Mouse (Mus musculus) thymus, postnatal 14 days (tissue): Measurements from ENCODE around the gene Prkcq.

ENCODE experiments used
- DNase-seq: peaks from one replicate; pipeline ENCODE4 v3.0.0; 2021

Prkcq gene

DNA sequence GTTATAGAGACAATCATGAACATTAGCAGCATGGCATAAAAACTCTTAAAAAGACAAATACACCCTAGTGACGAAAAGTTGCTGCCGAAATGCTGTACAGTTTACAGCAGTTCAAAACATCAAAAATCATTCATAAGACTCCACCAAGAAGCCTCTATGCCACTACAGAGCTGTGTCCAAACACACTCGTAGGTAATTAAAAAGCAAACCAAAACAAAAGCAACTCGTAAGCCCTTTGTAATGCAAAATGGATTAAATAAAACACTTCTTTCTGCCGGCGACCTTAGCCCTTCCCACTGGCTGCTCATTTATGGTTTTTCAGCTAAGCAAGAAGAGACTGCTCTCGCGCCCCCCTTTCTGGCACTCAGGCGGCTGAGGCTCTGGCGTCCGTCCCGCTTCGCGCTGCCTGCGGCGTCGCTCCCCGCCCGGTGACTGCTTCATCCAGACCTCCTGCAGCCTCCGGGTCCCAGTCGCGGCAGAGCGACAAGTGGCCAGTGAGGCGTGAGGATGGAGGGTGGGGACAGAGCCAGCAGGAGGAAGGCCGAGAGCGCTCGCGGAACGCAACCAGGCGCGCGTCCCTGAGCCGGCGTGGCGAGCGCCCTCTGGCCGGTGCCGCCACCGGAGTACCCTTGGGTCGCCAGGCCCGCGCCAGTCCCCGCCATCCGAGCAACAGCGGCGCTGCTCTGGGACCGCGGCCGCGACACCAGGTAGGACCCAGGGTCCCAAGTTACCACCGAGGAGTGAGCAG, at the start of gene Prkcq:
TSS of gene Prkcq (plus strand) at position 355 of the 748 bp plus-strand sequence.
- DNase-seq, result peak; percentile 80

DNA sequence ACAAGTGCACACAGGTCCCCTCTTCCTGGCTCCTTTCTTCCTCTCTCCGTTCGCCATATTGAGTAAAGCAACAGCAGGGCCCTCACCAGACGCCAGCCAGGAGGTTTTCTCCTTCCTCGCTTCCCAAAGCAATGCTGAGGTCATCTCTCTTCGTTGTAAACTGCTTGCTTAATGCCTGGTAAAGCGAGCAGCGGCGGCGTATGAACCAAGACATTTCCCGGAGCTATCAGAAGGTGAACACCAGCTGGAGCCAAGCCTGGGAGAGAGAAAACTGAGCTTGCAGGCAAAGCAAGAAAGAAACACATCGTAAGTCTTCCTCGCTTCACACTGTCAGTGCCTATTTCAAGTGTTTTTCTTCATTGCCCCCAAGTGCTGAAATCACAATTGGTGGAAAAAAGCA, 41.0 kb upstream of the Prkcq start:
- no peak for DNase-seq

DNA sequence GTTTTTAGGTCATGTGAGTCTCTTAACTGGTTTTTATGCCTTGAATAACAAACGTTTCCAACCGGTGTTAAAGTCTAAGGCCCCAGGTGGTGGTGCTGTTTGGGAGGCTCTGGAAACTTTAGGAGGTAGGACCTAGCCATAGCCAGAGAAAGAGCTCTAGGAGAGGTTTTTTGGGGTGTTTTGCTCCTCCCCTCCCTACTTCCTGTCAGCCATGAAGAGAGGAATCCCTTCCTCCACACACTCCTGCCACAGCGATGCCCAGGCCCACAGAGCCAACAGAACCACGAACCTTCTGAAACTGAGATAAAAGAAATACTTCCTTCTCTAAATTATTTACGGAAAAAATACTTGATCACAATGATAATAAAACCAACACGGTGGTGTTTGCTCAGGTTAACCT, 36.2 kb upstream of the Prkcq start:
- DNase-seq, result no peak

GRCm38 (mm10) chr2:11138076-11138475, 33.8 kb upstream of the Prkcq start:
- no peak for DNase-seq

DNA sequence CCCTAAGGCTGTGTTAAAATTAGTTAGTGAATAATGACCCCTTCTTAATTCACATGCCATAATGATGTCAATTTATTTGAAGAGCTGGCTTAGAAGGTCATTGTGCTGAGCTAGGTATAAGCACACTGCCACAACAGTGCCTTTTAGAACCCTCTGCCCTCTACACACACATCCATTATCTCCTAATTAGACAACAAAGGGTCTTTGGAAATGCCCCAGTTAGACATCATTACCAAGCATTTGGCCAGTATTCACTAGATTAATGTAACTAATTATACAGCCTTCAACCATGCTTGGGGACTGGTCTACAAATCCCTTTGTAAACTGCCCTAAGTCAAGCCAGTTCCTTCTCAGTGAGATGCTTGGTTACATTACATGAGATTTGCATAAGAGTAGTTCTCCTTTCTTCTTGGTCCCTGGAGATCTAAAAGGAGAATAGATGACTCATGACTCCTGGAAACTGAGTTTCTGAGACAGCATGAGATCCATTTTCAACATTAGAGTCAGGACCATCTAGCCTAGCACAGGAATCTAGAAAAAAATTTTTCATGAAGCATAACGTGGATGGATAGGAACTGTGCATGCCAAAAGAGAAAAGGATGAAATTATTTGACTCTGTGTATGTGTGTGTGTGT, 32.3 kb upstream of the Prkcq start:
- DNase-seq, result no peak

- DNase-seq, result no peak
Measured at GRCm38 (mm10) chr2:11140385-11140784, 31.5 kb upstream of the Prkcq start.

DNA sequence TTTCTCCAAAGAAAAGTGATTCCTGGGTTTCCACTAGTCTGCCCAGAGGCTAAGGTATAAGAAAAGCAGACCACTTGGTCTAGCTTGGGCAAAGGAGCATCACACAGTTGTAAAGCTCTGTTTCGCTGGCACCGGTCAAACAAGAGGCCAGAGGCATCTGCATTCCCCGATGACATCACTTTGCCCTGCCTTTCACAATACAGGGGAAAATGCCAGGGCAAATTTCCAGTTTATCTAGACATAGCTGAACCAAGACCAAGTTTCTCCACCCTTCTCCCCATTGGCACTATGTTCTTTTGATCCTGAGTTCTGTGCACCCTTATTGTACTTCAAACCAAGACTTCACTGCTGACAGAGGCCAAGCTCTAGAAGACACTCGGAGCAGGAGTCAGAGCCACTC, 22.8 kb upstream of the Prkcq start:
- no peak for DNase-seq

GRCm38 (mm10) chr2:11150975-11151374, 20.9 kb upstream of the Prkcq start:
- DNase-seq, result no peak

DNA sequence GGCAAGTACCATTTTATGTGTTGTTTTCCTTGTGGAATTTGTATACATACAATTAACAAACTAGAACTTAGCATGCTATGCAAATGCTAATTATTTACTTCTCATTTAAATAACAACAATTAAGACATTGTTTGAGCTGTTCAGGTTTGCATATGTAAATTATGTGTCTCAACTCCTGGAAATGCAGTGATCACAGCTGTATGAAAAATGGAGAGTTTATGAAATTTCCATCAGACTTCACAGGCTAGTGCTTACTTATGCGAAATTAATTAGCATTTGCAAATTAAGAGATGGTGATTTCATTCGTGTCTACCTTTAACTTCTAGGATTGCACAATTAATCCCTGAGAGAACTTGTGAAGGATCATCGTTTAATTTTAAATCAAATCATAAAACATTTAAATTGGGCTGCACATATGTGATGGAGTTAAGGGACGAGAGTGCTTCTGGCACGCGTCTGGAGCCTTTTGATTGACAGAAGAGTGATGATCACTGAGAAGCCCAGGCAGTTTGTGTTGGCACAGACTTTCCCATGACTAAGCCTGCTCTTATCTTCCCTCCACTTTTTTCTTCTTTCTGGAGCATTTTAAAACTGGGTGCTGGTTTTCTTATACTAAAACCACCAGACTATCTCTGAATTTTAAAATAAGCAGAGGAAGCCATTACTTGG, 20.1 kb upstream of the Prkcq start:
- no peak for DNase-seq

DNA sequence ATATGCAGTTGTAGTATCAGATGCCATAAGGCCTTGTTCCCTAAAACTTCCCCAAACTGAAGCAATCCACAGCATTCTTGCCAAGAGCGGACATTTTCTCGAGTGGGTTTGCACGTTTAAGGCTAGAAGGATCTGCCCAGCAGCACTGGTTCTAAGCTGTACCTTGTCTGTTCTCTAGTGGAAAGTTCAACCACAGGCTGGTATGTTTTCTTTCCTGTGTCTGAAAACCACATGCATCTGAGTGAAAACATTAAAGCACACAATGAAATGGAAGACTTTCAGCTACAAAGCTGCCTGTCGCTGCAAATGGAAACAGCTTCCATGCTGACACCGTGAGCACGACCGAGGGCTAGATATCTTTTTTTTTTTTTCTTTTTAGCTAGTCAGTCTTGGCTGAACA, 12.3 kb upstream of the Prkcq start:
- DNase-seq, result peak; percentile 62

GRCm38 (mm10) chr2:11160696-11161095, 11.2 kb upstream of the Prkcq start:
- DNase-seq, result no peak

DNA sequence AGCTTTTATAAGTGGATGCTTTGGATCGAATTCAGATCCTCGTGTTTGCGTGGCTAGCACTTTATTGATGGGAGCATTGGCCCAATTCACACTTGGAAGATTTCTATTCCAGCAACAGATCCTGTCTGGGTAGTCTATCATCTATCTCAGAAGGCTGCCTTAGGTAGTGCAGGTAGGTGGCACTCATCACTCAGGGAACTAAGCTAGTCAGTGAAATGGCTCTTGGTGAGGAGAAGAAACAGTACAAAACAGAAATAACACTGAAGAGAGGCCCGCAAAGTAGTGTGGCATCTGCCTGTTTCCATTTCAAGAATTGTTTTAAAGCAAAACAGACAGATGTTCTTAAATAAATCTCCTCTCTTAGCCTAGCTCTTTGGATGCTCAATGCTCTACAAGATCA, 10.6 kb upstream of the Prkcq start:
- DNase-seq, result peak; percentile 53

- no peak for DNase-seq
Measured at GRCm38 (mm10) chr2:11162701-11163100, 9.2 kb upstream of the Prkcq start.

DNA sequence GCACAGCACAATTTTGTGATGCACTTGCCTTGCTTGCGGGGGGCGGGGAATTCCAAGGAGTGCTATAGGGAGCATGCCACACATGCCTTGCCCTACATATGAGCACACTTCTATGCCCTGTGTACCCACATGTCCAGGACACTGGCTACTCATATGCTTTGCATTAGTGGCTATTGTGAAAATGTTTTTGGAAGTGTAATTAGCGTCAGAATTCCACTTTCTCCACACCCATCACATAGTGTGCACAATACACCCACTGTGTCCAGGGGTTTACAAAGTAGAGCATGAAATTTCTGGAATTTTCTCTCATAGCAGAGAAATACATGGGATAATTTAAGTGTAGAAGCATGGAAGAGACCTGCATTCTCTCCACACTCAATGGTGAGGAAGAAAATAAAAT, 7.7 kb upstream of the Prkcq start:
- DNase-seq, result no peak

DNA sequence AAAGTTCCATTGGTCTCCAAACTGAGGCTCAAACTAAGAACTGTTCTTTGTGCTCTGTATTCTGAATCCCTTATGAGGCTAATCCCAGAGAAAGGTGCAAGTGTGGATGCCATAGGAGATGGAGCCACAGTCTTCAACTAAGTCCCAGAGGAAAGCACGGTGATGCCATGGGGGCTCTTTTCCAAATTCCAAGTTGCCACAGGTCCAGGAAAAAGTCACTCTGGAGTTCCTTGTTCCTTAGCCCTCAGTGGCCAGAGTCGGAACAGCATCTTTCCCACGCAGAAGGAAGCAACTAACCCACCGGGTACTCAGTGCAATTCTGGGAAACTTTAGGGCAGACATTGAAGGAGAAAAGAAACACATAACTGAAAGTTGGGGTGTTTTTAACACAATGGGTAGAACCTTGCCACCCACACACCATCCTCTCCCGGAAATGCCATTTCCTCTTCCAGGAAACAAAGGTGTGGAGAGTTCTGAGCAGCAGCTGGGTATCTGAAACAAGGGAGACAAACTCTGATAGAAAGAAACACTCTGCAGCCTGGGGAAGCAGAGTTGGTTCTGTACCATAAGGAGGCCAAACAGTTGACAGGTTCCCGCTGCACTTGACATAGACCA, 2.1 kb upstream of the Prkcq start:
- peak; percentile 71 for DNase-seq

DNA sequence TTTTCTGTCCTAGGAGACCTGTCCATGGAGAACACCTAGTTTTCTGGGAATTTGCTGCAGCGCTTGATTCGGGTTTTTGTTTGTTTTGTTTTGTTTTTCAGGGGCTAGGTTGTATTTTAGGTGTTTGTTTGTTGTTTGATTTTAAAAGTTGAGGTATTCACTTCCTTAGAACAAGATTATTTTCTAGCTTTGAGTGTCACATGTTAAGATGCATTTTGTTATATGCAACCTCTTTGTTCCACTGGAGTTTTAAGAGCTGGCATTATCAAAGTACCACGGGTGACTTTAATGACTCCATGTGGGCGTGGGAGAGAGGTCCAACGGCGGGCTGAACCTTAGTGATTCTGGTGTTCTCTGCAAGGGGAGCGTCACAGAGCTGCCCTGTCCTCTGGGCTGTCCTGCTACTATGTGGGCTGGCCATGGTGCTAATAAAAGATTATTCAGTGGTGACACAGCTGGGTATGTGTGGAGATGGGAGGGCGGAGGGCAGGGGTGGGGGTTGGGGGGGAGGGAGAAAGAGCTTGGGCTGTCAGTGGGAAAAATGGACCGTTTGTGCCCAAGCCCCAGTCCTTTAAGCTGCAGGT, 1.0 kb downstream of the Prkcq start:
- DNase-seq, result no peak

GRCm38 (mm10) chr2:11173521-11173920, 1.6 kb downstream of the Prkcq start:
- DNase-seq, result peak; percentile 80

DNA sequence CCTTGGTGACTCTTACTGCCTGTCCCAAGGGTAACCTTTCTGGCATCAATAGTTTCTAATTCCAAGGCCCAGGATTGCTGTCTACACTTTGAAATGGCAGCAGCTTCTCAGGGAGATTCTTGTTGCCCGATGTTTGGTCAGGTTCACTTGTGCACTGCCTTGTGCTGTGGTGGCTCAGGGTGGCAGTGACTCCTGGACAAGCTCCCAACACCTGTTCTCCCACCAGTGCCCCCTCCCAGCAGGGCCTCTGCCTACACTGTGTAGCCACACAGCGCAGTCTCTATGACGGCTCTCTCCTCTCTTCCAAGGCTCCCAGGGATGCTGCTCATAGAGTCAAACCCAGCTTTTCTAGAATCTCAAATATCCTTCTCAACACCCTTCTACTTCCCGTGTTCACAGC, 2.2 kb downstream of the Prkcq start:
- DNase-seq, result peak; percentile 51

- DNase-seq, result no peak
Measured at GRCm38 (mm10) chr2:11177880-11178279, 6.0 kb downstream of the Prkcq start.

GRCm38 (mm10) chr2:11181510-11181909, 9.6 kb downstream of the Prkcq start:
- no peak for DNase-seq

DNA sequence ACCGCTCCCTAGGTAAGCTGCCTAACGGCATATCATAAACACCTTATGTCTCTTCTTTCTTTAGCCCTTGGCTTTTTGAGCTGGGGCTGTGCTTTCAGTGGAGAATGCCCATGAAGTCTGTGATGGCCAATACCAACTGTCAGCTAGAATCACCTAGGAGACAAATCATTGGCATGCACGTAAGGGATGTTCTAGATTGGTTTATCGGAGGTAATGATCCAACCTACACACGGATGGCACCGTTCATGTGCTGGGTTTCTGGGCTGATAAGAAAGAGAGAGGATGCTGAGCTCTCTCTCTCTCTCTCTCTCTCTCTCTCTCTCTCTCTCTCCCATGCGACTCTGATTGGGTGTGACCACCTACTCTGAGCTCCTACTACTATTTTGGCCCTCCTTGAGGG, 10.2 kb downstream of the Prkcq start:
- DNase-seq, result no peak

GRCm38 (mm10) chr2:11183991-11184390, 12.1 kb downstream of the Prkcq start:
- no peak for DNase-seq

- no peak for DNase-seq
Measured at GRCm38 (mm10) chr2:11186586-11186985, 14.7 kb downstream of the Prkcq start.
